Mouse (Mus musculus) megakaryocyte progenitor cell, adult 5-6 weeks (primary cell): Measurements from ENCODE around the gene Epb41. TPM values are rescaled to one million over a fixed set of nuclear protein-coding genes. Genes with fewer than 3 reads are reported as not detected.

Experiments
- ATAC-seq: replicated peaks from 2 replicates; pipeline ENCODE4 v1.8.0; 2016; ENCODE audit warnings: mild to moderate bottlenecking, moderate TSS enrichment, inconsistent platforms; ENCODE audit not compliant: poor library complexity
- total RNA-seq, 2 experiments: library from RNA; stranded (forward) in 1 of 2; stranded (reverse) in 1 of 2; fragments of 157-497, 149-512 nt in 1 of 2; fragments of 200-1000 nt in 1 of 2; gene quantifications; 2 replicates each; pipeline versions ENCODE4 v1.2.3 to v1.2.4; 2015 to 2017

The Epb41 gene
- total RNA-seq, 2 experiments from 2014 or later: 49.7 to 53.5 TPM

DNA sequence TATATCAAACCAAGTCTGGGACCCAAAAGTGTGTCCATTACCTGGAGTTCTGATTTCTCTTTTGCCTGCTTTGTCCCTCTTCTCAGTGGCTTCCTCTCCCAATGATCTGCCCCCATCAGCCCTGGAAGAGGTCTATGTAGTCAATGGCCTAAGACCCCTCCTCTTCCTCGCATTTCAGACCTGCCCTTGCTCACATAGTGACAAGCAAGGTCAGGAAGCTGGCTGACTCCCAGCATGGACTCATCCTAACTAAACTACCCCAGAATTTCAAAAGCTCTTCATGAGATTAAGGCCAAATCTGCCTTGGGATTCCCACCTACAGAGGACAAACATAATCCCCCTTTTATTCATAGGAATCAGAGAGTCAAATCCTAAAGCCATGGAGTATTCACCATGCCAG lies 675 bp upstream of the Epb41 start:
- no peak for ATAC-seq

DNA sequence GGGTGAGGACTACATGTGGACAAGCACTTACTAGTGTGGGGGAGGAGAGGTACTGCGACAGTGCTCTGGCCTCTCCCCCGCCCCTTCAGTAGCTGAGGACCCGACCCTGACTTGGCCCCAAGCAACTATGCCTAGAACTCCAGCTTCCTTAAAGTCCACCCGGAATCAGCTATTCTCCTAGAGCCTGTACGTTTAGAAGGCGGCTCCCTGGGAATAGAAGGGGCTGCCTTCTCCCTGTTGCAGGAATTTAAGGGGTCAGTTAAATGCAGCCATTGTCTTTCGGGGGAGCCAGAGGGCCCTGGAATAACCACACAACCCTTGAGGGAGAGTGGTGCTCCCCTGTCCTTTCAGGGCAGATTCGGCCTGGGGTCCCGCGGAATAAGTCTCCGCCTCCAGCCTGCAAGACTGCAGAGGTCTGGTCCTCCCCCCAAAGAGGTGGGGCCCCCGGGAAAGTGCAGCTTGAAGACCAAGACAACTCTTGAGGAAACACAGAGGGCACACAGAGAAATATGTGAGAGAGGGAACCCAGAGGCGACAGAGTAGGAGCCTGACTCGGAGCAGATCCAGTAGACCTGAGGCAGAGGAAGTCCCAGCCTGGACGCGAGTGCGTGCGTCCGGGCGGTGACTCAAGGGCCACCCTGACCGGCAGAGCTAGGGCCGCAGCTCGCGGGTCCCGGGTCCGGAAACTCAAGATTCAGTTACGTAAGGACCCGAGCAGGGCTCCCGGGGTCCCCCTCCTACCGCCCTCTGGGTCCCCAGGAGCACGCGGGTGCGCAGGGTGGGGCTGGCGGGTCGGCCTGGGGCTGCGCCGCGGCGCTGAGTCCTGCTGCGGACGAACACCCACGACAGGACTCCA lies 816 bp downstream of the Epb41 start, which contains the start of gene Gm10300:
Gene Gm10300, plus strand, starts transcription at position 621 of the 856 bp plus-strand sequence.
- peak; percentile 1; the same call in 1 of the 2 replicates for ATAC-seq

DNA sequence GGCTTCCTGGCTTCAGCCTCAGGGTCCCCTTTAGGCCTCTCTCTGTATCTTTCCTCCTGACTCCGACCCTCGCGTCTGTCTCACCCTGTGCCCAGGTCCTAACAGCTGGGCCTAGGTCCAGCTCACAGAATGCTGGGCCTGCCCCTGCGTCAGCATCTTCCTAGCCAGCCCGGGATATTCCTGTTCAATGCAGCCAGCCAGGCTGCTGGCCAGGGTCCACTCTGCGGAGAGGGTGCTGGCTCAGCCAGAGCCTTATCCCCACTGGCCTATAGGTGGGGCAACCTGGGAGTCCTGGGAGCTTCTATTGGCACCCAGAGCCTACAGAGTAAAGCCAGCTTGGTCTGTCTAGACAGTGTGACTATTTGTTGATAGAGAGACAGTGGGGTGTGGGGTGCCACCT lies 2.2 kb downstream of the Epb41 start:
- ATAC-seq: no peak

DNA sequence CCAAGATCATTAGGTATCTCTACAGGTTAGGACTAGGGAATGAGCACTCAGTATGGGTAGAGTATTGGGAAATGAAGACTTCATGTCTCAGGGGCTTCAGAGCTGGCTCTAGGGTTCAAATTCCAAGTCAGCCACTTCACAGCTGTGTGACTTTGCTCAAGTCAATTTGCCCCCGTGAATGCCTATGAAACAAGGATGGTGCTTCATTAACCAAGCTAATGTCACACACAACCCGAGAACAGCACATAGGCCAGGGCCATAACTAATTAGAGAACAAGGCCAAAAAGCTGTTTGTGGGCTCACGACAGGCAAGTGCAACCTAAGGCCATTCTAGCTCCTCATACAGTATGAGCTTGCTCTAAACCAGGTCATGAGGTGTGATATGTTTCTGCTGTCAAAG lies 3.0 kb downstream of the Epb41 start:
- ATAC-seq: no peak

DNA sequence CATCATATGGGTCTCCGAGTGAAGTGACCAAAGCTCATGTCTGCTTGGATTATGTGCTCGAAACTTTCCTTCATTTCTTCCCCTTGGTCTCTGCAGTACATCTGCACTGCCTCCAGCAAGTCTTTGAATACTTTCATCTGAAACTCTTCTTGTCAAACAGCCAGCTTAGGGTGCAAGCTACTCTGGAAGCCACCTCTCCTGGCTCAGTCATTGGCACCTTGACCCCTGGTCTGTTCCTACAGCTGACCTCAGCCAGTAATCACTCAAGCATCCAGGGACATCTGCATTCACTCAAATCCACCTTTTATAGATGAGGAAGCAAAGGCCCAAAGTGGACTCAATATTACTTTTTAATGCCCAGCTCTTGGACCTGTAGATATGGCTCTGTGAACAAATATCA lies 3.4 kb downstream of the Epb41 start:
- no peak for ATAC-seq

DNA sequence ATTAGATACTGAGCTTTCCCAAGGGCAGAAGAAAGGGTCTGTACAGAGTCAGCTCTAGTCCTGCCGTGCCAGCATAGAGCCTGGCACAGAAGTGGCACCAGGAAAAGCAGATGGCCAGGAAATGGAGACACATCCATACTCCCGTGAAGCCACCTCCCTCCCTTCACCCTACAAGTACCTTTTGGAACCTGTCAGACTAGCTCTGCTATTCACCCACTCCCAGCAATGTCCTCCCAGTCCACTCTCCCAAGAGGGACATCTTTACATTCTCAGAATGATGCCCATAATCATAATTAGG lies 7.2 kb downstream of the Epb41 start:
- no peak for ATAC-seq

DNA sequence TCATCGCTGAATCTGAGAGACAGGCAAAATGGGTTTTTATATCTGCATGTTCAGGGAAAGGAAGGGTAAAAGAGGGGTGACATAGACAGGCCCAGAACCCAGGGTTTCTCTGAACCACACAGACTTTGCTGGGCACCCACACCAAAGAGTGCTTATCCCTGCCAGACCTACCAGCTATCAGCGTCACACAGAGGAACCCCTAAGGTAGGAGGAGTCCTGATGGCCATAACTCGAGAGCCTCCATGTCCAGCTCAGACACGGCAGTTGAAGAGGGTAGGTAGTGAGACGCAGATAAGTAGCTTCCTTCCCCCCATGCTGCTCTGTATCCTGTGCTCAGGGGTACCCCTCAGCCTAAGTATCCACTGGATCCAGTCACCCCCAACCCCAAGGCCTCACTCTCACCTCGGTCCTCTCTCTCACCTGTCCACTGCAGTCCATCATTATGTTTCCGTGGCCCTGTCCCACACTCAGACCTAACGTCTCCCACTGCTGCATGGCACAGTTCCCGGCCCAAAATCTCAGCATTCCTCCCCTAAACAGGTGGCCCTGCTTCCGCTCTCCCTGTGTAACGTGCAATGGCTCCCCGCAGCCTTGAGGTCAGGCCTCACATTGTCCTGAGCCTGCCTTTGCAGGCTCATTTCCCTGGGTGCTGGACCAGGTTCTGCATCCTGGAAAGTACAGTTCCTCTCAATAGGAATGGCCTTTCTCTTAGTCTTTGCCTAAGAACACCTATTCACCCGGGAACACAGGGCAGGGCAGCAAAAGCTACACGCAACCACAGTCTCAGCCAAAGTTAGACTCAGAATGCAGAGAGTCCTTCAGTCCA lies 7.8 kb downstream of the Epb41 start:
- peak; percentile 41; the same call in 1 of the 2 replicates for ATAC-seq

DNA sequence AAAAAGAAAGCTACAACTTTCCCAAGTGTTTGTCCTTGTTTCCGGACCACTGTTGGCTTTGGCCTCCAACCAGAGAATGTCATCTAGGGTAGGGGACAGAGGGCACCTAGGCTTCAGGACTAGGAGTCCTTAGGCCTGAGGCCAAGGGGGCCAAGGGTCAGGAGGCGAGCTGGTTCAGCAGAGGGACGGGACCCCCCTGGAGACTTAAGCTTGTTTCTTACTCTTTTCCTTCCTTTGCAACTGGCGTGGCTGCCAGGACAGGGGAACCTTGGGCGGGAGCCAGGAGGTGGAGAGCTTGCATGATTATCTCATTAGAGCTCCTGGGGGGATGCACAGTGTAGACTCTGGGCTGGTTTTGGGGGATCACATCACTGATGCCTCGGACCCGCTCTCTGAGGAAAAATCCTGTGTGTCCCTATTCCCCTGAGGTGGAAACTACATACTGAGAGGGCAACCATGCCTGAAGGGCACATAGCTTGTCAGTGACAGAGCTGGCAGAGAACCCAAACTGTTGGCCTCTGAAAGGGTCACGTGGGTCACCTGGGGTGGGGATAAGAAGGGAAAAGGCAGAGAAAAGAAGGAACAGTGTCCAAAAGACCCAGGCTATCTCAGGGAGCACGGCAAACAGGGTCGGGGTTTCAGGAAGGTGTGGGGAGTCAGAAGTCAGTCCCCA lies 8.9 kb downstream of the Epb41 start:
- ATAC-seq: peak; percentile 13; the same call in 1 of the 2 replicates

DNA sequence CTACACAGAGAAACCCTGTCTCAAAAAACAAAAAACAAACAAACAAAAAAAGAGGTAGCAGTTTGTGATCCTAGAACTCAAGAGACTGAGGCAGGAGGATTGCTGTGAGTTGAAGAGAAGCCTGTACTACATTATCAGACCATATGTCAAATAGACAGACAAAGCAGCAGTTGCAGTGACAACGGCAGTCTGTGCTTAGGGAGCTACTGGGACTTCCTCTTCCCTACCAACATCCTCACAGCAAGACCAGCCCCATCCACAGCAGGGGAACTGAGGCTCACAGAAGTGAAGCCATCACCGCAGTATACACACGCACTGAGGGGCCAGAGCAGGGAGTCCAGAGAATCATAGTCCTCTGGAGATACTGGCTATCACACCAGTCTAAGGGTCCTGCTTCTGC lies 9.5 kb downstream of the Epb41 start:
- peak; percentile 57 for ATAC-seq

DNA sequence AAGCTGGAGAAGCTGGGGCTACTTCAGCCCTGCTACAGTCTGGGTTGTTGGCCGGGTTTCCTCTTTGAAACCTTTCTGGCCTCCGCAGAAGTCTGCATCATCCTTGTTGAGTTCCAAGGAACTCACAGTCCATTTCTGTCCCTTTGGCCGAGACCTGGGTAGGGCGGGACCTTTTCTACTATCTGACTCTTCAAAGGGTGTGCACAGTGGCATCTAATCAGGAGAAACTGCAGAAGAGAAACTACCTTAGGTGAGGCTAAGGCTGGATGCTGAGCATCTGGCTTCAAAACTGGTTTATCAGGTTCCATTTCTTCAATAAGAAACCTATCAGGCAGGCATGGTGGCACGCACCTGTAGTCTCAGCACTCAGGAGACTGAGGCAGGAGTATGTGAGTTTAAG lies 10.6 kb downstream of the Epb41 start:
- no peak for ATAC-seq

DNA sequence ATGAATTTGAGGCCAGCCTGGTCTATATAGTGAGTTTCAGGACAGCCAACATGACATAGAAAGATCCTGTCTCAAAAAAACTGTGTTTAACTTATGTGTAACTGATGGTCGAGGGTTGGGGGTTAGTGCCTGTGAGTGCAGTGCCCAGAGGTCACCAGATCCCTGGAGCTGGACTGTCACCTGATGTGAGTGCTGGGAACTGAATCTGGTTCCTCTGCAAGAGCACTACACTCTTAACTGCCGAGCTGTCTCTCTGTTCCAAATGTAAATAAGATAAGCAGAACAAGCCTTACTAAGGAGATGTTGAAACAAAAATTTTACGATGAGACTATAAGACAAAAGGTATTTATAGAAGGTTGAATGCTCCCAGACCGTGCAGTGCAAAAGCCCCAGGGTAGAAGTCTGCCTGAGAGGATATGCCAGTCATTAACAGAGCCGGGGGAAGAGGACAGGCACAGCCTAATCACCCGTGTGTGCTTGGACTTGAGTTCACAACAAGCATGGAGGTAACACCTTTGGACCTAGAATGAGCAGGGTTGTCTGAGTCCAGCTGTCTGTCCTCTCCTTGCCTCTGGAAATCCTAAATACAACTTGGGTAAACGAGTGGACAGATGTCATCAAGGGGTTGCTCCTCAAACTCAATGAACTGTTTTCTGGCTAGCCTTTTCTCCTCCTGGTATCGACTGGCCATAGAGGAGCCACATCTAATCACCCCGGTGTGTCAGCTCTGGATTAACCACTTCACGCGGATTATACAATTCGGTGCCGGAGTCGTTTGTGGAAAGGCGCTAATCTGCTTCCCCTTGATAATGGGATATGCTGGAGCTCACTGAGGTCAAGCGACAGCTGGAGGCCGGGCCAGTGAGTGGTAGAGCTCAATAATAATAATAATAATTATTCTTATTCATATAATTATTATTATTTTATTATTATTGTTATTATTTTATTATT lies 11.9 kb downstream of the Epb41 start:
- ATAC-seq: no peak

DNA sequence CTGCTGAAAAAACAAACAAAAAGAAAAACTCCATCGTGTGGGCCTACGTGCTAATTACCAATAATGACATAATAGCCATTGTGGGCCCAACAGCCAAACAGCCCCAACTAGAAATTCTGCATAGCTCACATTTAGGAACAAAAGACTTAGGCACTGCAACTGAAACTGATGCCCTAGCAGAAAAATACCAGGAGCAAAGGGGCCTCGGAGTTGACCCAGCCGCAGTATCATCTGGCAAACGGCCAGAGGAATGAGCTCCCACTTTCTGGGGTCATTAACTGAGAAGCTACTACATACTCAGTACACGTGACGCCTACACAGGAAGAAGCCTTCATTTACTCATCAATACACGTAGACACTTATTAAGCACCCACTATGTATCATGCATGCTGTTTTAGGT lies 12.8 kb downstream of the Epb41 start:
- no peak for ATAC-seq

DNA sequence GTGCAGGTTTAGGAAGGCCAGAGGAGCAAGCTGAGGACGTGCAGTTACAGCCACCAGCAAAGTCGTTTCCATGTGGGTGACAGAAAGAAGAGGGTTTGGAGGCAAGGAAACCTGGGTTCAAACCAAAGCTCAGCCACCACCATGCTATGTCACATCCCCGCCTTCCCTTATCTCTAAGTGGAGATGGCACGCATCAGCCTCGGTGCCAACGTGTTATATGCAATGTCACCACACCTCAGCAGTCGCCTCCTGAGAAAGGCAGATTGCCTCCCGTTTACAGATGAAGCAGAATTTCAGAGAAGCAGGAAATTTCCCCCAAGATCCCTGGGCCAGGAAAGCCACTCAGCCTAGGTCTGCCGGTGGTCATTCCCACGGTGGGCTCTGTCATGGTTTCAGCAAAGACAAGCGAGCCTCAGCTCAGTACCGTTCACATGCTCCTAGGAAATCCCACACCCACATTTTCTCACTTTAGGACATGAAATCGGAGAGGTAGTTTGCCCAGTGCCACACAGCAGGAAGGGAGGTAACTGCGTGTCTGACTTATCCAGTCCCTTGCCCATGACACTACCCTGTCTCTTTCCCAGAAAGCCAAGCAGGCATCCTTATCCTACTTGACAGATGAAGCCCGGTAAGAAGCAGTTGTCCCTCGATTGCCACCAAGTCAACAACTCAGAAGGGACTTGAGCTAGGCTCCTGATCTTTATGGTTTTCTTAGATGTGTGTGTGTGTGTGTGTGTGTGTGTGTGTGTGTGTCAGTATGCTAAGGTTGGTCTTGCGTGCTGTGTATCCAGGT lies 14.9 kb downstream of the Epb41 start:
- peak; percentile 84 for ATAC-seq

DNA sequence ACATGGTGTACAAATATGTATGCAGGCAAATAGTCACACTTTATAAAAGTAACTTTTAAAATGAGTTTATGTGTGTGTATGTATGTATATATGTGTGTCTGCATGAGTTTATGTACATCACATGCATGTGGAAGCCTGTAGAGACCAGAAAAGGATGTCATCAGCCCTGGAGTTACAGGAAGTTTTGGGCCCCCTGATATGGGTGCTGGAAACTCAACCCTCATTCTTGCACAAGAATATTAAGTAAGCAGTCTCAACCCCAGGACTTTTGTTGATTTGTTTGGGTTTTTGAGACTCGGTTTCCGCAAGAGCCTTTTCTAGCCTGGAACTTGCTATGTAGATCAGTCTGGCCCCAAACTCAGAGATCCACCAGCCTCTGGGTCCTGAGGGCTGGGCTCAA lies 15.6 kb downstream of the Epb41 start:
- peak; percentile 35; the same call in 1 of the 2 replicates for ATAC-seq

DNA sequence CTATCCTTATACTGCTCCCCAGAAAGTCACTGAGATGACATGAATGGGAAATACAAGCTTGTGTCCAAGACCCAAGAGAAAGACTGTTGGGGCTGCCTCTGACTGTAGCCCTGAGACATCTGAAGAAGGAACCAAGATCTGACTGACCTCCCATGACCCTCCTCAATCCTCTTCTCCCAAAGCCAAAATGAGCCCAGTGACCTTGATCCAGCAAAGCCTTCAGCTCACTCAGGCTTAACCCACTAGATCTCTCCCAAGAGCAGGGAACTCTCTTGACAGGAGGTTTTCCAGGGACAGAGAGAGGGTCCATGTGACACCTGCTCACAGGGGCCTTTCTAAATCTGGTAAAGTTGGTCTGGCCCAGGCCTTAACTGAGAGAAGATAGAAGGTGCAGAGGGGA lies 17.8 kb downstream of the Epb41 start:
- ATAC-seq: no peak

DNA sequence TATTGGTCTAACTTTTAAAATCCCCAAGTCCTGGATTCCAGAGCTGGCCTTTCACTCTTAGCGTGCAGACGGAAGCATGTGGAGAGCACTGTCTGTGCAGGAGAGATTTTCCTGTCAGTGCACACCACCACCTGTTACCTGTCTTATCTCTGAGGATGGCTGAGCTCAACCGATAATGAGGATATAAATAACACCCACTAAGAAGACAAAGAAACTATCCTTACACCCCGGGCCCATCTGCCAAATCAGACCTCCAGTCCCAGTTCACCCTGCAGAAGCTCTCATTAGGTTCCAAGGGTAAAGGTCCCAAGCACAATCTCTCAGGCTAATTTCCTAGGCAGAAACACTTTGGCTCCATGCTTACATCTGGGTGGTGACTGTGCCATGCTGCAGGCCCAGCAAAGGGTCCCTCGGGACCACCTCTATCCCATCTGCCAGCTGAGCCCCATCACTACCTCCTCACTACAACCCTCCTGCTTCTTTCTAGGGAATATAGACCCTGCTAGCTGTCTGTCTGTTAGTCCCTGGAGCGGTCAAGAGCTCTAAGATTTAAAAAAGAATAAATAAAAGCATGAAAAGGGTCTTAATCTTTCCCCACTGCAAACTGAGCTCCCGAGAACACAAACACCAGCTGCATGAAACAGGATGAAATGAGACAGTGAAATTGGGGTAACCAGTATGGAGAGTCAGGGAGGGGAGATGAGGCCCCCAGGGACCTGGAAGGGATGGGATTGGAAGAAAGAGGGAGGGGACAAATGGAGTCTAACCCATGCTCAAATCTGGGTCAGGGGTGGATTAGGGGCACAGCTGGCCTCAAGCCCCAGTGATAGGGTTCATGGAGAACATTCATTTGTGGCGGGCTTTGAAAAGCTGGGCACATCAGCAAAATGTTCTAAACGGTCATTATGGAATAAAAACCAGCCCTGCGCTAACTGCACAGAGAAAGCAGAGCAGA lies 23.5 kb downstream of the Epb41 start:
- ATAC-seq: no peak

DNA sequence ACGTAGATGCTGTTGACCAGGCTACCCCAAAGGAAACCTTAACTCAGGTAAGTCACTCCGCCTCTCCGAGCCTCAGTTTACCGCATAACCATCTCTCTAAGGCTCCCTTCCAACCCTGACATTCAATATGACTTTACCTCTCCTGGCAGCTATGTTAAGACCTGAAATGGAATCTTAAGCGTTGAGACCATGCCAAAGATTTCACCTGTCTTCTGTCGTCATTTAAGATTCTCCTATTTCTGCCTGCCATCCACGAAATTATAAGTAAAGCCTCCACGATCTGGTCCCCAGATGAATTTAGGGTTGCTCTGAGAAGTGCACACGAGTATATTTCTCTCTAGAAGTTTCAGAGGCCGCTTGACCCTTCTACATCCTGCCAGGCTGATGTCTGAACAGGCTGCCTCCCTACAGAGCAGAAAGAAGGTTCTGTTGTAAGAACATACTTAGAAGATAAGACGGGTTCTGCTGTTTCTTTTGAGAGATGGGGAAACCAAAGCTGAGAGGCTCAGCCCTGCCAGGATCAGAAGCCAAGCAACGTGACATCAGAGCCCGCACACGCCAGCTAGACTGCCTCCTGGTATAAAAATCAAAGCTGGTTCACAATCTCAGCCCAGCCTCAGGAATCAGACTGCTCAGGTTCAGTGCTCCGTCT lies 25.4 kb downstream of the Epb41 start:
- ATAC-seq: peak; percentile 16; the same call in 1 of the 2 replicates

DNA sequence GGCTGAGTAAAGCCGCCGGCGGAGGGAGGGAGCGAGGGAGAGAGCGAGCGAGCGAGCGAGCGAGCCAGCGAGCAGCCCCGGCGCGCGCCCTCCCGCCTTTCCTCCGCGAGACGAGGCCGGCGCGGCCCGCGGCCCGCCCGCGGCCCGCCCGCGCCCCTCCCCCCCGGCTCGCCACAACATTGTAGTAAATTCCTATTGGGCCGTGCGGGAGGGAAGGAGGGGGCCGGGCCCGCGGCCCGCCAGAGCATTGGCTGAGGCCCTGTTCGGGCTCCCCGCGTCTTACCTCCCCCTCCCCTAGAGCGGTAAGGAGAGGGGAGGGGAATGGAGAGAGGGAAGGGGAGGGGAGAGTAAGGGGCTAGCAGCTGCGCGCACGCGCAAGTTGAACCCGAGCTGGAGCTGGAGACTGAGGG lies 26.1 kb downstream of the Epb41 start:
- peak; percentile 93 for ATAC-seq
